Mouse (Mus musculus) layer of hippocampus, adult 2 months (tissue): ENCODE results near the gene Fibin. TPM values are rescaled to one million over a fixed set of nuclear protein-coding genes. Genes with fewer than 3 reads are reported as not detected.

Source experiments
- DNase-seq, 2 experiments: peaks; one replicate each; pipeline ENCODE4 v3.0.0; 2022; ENCODE audit warnings: low spot score in 2 of 2
- H3K27ac ChIP-seq: fragments of 200-600 bp; 2 replicates; pipeline ENCODE4 v1.8.1; 2022
- H3K4me3 ChIP-seq: fragments of 200-600 bp; 2 replicates; pipeline ENCODE4 v1.8.1; 2022; ENCODE audit warnings: mild to moderate bottlenecking
- CTCF ChIP-seq: fragments of 200-600 bp; conservative IDR thresholded peaks from 2 replicates; pipeline ENCODE4 v1.8.1; 2022; ENCODE audit warnings: antibody characterized with exemption, mild to moderate bottlenecking, moderate library complexity
- total RNA-seq, 2 experiments: library from RNA; stranded (reverse); gene quantifications; 2 replicates each; pipeline ENCODE4 v1.2.3; 2021

Fibin gene
- total RNA-seq, 2 experiments from 2014 or later = 2.5 to 3.7 TPM

- no peak for TF ChIP-seq CTCF
- H3K4me3 ChIP-seq = no peak overlapping the region
- H3K27ac ChIP-seq = no peak overlapping the region
- no peak for DNase-seq
Observed at GRCm38 (mm10) chr2:110353302-110353970, 9.5 kb downstream of the Fibin start.

GRCm38 (mm10) chr2:110351843-110352251 lies 11.1 kb downstream of the Fibin start:
- Histone ChIP-seq H3K4me3 (no peak overlapping the region), H3K27ac (no peak overlapping the region)
- no peak for DNase-seq
- no peak for TF ChIP-seq CTCF

GRCm38 (mm10) chr2:110351406-110351805 lies 11.6 kb downstream of the Fibin start:
- DNase-seq = no peak
- Histone ChIP-seq H3K27ac (no peak overlapping the region), H3K4me3 (no peak overlapping the region)
- TF ChIP-seq CTCF = no peak

GRCm38 (mm10) chr2:110328953-110329352 lies 34.0 kb downstream of the Fibin start:
- TF ChIP-seq CTCF = no peak
- DNase-seq = no peak
- Histone ChIP-seq H3K27ac (no peak overlapping the region), H3K4me3 (no peak overlapping the region)

- no peak for TF ChIP-seq CTCF
- Histone ChIP-seq H3K4me3 (no peak overlapping the region), H3K27ac (no peak overlapping the region)
- DNase-seq = no peak
Observed at GRCm38 (mm10) chr2:110319949-110320348, 43.0 kb downstream of the Fibin start.

GRCm38 (mm10) chr2:110319266-110319665 lies 43.7 kb downstream of the Fibin start:
- Histone ChIP-seq H3K27ac (no peak overlapping the region), H3K4me3 (no peak overlapping the region)
- DNase-seq = no peak
- no peak for TF ChIP-seq CTCF

- no peak for DNase-seq
Observed at GRCm38 (mm10) chr2:110318719-110319118, 44.3 kb downstream of the Fibin start.

GRCm38 (mm10) chr2:110316116-110316883 lies 46.7 kb downstream of the Fibin start:
- no peak overlapping the region for H3K27ac ChIP-seq
- H3K4me3 ChIP-seq = no peak overlapping the region
- no peak for TF ChIP-seq CTCF
- no peak for DNase-seq

More at GRCm38 (mm10) chr2:110318719-110319118, 44.3 kb downstream of the Fibin start:
- no peak for TF ChIP-seq CTCF
- no peak overlapping the region for H3K27ac ChIP-seq
- H3K4me3 ChIP-seq = no peak overlapping the region

GRCm38 (mm10) chr2:110314509-110315155 lies 48.4 kb downstream of the Fibin start, which contains the start of gene Bbox1:
Gene Bbox1, minus strand, starts transcription at chr2:110314560.
- no peak within 1 kb of the TSS for H3K27ac ChIP-seq
- no peak for TF ChIP-seq CTCF
- no peak within 1 kb of the TSS for H3K4me3 ChIP-seq
- DNase-seq = no peak

- no peak for DNase-seq
- no peak for TF ChIP-seq CTCF
- Histone ChIP-seq H3K27ac (no peak overlapping the region), H3K4me3 (no peak overlapping the region)
Observed at GRCm38 (mm10) chr2:110314074-110314473, 48.9 kb downstream of the Fibin start.

GRCm38 (mm10) chr2:110313305-110313824 lies 49.6 kb downstream of the Fibin start:
- TF ChIP-seq CTCF = no peak
- no peak overlapping the region for H3K27ac ChIP-seq
- H3K4me3 ChIP-seq = no peak overlapping the region
- DNase-seq = no peak

Other genes starting within 250 kb of the Fibin start
- gene Bbox1, start 48.6 kb downstream of the Fibin start, total RNA-seq = 1 to 10 TPM in 1 of 2 experiments, under 1 TPM in 1; 0.83 to 1.7 TPM
- gene Slc5a12, start 234.1 kb upstream of the Fibin start, total RNA-seq = not detected